Mouse (Mus musculus): ENCODE measurements at regions not wholly inside any gene's neighbourhood (a gene's known extent, or its start where the extent isn't known, plus 50 kb on each side); places are given as distances from the start of the nearest gene placed in this dataset.

GRCm38 (mm10) chr5:51922973-51923372 is 267.3 kb downstream of the Dhx15 start:
- no peak for TF ChIP-seq CTCF (IDR thresholded peaks at IDR 0.05; ENCODE audit: low read depth)
- no peak for TF ChIP-seq EP300 (IDR thresholded peaks at IDR 0.05; ENCODE audit: low read depth)
